Mouse (Mus musculus) adrenal gland, postnatal 25 days (tissue): ENCODE data around the gene Ift20. TPM values are rescaled to one million over a fixed set of nuclear protein-coding genes. Genes with fewer than 3 reads are reported as not detected.
"Not testable (repeated sequence)": the region's sequence is repeated elsewhere in the genome, so short reads cannot be mapped to it uniquely, and the experiment has no call there.

Source experiments
- DNase-seq: peaks from one replicate; pipeline ENCODE4 v3.0.0; 2021; ENCODE audit warnings: mixed read lengths
- total RNA-seq: library from RNA; stranded (reverse); gene quantifications from 2 replicates; pipeline ENCODE4 v1.2.3, GENCODE M21; 2021

Ift20 gene
- total RNA-seq, 1 experiment from 2014 or later = 97.8 TPM

GRCm38 (mm10) chr11:78566775-78567174, 30.6 kb downstream of the Ift20 start:
- DNase-seq = peak; percentile 15

- no peak for DNase-seq
These were observed 31.5 kb downstream of the Ift20 start for GRCm38 (mm10) chr11:78567614-78568013.

GRCm38 (mm10) chr11:78568827-78569226, 32.7 kb downstream of the Ift20 start:
- no peak for DNase-seq

GRCm38 (mm10) chr11:78569806-78570205, 33.6 kb downstream of the Ift20 start:
- DNase-seq = no peak

- no peak for DNase-seq
These were observed 35.3 kb downstream of the Ift20 start for GRCm38 (mm10) chr11:78571441-78571840.

- DNase-seq = no peak
These were observed 35.7 kb downstream of the Ift20 start for GRCm38 (mm10) chr11:78571854-78572253.

GRCm38 (mm10) chr11:78574031-78574430, 37.9 kb downstream of the Ift20 start:
- DNase-seq = not testable (repeated sequence)

- DNase-seq = no peak
These were observed 38.4 kb downstream of the Ift20 start for GRCm38 (mm10) chr11:78574536-78574935.

GRCm38 (mm10) chr11:78574975-78575374, 38.8 kb downstream of the Ift20 start:
- DNase-seq = no peak

- DNase-seq = no peak
These were observed 46.7 kb downstream of the Ift20 start for GRCm38 (mm10) chr11:78582848-78583247.

GRCm38 (mm10) chr11:78586099-78586498, 49.9 kb downstream of the Ift20 start:
- DNase-seq = no peak

GRCm38 (mm10) chr11:78587677-78588076, 51.5 kb downstream of the Ift20 start:
- DNase-seq = not testable (repeated sequence)

Other genes starting within 250 kb of the Ift20 start
- gene BC030499, start 245.5 kb upstream of the Ift20 start, total RNA-seq = 1.3 and 1.7 TPM in 2 replicates
- gene Spag5, start 234.8 kb upstream of the Ift20 start, total RNA-seq = 9.5 and 10.7 TPM in 2 replicates
- gene Aldoc, start 213.4 kb upstream of the Ift20 start, total RNA-seq = 20.9 and 23.2 TPM in 2 replicates
- gene Pigs, start 207.9 kb upstream of the Ift20 start, total RNA-seq = 57.0 and 63.2 TPM in 2 replicates
- 27.3 and 45.5 TPM in 2 replicates for gene Unc119, start 192.9 kb upstream of the Ift20 start, total RNA-seq
- gene Foxn1, start 149.8 kb upstream of the Ift20 start, total RNA-seq = 0.36 and 0.86 TPM in 2 replicates
- gene Slc13a2, start 114.1 kb upstream of the Ift20 start, total RNA-seq = not detected in 2 replicates
- gene Slc46a1, start 70.7 kb upstream of the Ift20 start, total RNA-seq = 46.2 and 57.5 TPM in 2 replicates
- 6.1 and 6.7 TPM in 2 replicates for gene Sarm1, start 38.6 kb upstream of the Ift20 start, total RNA-seq
- gene Vtn, start 37.3 kb upstream of the Ift20 start, total RNA-seq = 1.1 and 23.3 TPM in 2 replicates
- gene Sebox, start 32.9 kb upstream of the Ift20 start, total RNA-seq = not detected in 2 replicates
- 32.1 and 35.9 TPM in 2 replicates for gene Tmem199, start 24.2 kb upstream of the Ift20 start, total RNA-seq
- 155 and 159 TPM in 2 replicates for gene Poldip2, start 24.2 kb upstream of the Ift20 start, total RNA-seq
- 40.6 and 45.9 TPM in 2 replicates for gene Tnfaip1, start within 50 bp of the Ift20 start, total RNA-seq
- gene Tmem97, start 14.4 kb downstream of the Ift20 start, total RNA-seq = 63.8 and 70.1 TPM in 2 replicates
- 66.5 and 93.9 TPM in 2 replicates for gene Nlk, start 161.0 kb downstream of the Ift20 start, total RNA-seq
- 66.6 and 73.8 TPM in 2 replicates for gene Ccnq, start 215.4 kb downstream of the Ift20 start, total RNA-seq